Mouse (Mus musculus): ENCODE data around the gene Gapvd1.

DNA sequence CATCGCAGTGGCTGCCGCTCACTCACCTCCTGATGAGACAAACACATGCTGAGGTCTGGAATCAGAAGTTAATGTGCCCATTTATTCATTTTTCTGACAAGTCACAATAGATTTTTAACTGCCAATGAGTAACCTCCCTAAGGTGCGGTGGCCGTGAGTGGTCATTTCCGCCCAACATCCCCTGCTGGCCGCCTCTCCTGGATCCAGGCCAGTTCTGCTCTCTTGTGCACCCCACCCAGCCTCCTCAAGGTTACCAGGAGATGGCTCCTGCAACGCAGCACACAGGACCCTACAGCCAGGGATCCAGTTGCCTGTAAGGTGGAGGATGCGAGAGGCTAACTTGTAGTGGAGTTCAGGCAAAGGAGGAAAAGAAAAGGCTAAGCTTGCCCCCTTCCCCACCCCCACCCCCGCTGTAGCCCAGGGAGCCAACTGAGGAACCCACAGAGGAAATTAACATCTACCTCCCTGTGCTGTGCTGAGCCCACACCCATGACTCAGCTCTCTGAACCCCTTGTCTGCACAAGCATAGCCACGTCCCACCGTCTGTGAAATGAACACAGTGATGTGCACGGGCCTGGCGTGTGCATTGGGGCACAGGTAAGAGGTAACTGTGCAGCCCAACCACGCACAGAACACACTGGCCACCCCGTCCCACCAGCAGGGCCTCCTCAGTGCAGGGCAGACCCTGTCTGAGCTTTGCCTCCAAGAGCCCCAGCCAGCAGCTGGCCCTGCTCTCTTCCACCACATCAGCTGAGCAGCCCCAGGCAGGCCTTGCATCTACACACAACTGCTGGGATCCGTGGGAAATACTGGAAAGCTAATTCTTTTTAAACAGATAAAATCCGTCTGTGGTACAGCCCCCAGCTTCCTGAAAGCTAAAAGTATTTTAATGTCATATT, 127.5 kb downstream of the Gapvd1 start:
- TF ChIP-seq MAFK (IDR thresholded peaks at IDR 0.05; ENCODE audit: insufficient read depth, low read depth, low read length), result no peak
- TF ChIP-seq HCFC1 (IDR thresholded peaks at IDR 0.05; ENCODE audit: borderline replicate concordance, insufficient read depth, low read length), result no peak
- TF ChIP-seq ZC3H11A (IDR thresholded peaks at IDR 0.05; ENCODE audit: borderline replicate concordance, low read depth, low read length), result no peak
- no peak for TF ChIP-seq ZNF384 (IDR thresholded peaks at IDR 0.05; ENCODE audit: low read depth, low read length)
- TF ChIP-seq CHD2 (IDR thresholded peaks at IDR 0.05; ENCODE audit: low read depth, low read length), result no peak

Data from ES-E14 (cell line).